Mouse (Mus musculus): Measurements from ENCODE around the gene Tnfrsf1b. TPM values are rescaled to one million over a fixed set of nuclear protein-coding genes. Genes with fewer than 3 reads are reported as not detected.

Gene Tnfrsf1b
- total and polyA plus RNA-seq, 3 experiments: 11.4 to 21.6 (median 14.9) TPM

DNA sequence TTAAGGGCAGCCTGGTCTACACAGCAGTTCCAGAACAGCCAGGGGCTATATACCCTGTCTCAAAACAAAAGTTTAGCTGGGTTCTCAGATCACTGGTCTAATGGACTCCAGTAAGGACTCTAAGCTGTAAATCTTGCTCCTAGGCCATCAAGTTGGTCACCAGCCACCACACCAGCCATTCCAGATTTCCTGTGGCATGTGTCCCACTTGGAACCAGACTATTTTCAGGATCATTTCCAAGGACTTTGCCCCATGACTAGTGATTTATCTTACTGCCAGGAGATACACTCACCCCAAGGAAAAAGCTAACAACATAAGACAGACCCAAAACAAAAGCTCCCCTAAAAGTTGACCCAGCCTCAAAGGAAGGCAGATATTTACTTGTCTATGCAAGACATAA lies 54.0 kb downstream of the Tnfrsf1b start:
- Histone ChIP-seq H3K4me2 (ENCODE audit: insufficient read depth, low read depth, poor library complexity, severe bottlenecking) (no peak overlapping the region), H3K27me3 (replicated peaks) (no peaks in the 10 kb centered on the region), H3K4me1 (ENCODE audit: control insufficient read depth in 1 of 2, insufficient read depth in 2 of 2) (peaks cover 0 to 28% of the 10 kb centered on the region in 2 experiments; a peak in 2 of 4 replicates), H3K9me3 (replicated peaks; ENCODE audit: low read length) (no peaks in the 10 kb centered on the region), H3K9ac (ENCODE audit: insufficient read depth, low read depth) (no peak overlapping the region), H3K27ac (ENCODE audit: insufficient read depth, low read depth) (no peak overlapping the region), H3K79me2 (replicated peaks; ENCODE audit: control insufficient read depth, extremely low read depth, insufficient read depth, poor library complexity, severe bottlenecking) (peaks cover 12% of the 10 kb centered on the region), H3K4me3 (replicated peaks in 1 of 3; ENCODE audit: low read depth in 2 of 3, low read length in 2 of 3, poor library complexity in 1 of 3) (no peak overlapping the region), H3K36me3 (replicated peaks in 1 of 2; ENCODE audit: control insufficient read depth in 1 of 2, insufficient read depth in 1 of 2, low read length in 1 of 2) (peaks cover 7 to 34% of the 10 kb centered on the region in 2 experiments)
- TF ChIP-seq POLR2AphosphoS2 (IDR thresholded peaks at IDR 0.05; ENCODE audit: low read depth, low read length) (no peak), ELF1 (IDR thresholded peaks at IDR 0.05; ENCODE audit: low read depth, low read length) (no peak), SIN3A (IDR thresholded peaks at IDR 0.05; ENCODE audit: low read length) (no peak), NELFE (IDR thresholded peaks at IDR 0.05; ENCODE audit: low read depth, low read length) (no peak), ZMIZ1 (IDR thresholded peaks at IDR 0.05; ENCODE audit: low read depth, low read length) (no peak), MAFK (IDR thresholded peaks at IDR 0.05; ENCODE audit: insufficient replicate concordance, low read length) (no peak)
- dilution Hi-C loops (cut with MboI; ENCODE audit: extremely low pct_ligation_motif_present, extremely low pct_unique_long_range_greater_than_20kb, low sequenced_read_pairs): no loop called here
- in situ Hi-C loops (cut with MboI; ENCODE audit: low pct_ligation_motif_present, low pct_unique_long_range_greater_than_20kb, low sequenced_read_pairs): no loop called here
- no peak for DNase-seq (ENCODE audit: extremely low read depth)

DNA sequence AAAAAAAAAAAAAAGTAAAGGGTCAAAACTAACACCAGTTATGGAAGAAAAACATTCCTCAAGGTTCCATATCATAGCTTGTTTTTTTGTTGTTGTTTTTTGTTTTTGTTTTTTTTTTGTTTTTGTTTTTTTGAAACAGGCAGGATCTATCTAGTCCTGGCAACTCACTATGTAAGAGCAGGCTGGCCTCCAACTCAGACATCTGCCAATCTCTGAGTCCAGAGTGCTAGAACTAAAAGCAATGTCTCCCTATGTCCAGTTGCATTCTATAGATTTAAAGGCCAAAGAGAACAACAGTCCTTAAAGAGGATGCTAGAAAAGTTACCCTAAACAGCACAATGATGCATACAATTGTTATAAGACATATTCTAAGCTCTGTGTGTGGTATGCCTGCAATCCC lies 58.1 kb downstream of the Tnfrsf1b start:
- in situ Hi-C loops (cut with MboI; ENCODE audit: low pct_ligation_motif_present, low pct_unique_long_range_greater_than_20kb, low sequenced_read_pairs): no loop called here
- H3K79me2 ChIP-seq (replicated peaks; ENCODE audit: control insufficient read depth, extremely low read depth, insufficient read depth, poor library complexity, severe bottlenecking): peaks cover 3% of the 10 kb centered on the region; the same call in 1 of the 2 replicates
- no peaks in the 10 kb centered on the region for H3K9me3 ChIP-seq (replicated peaks; ENCODE audit: low read length)
- H3K9ac ChIP-seq (ENCODE audit: insufficient read depth, low read depth): no peak overlapping the region
- H3K4me3 ChIP-seq (replicated peaks in 1 of 3; ENCODE audit: low read depth in 2 of 3, low read length in 2 of 3, poor library complexity in 1 of 3): no peak overlapping the region
- DNase-seq (ENCODE audit: extremely low read depth): no peak
- no peak overlapping the region for H3K4me2 ChIP-seq (ENCODE audit: insufficient read depth, low read depth, poor library complexity, severe bottlenecking)
- H3K27me3 ChIP-seq (replicated peaks): no peaks in the 10 kb centered on the region
- TF ChIP-seq ZNF384 (IDR thresholded peaks at IDR 0.05; ENCODE audit: low read depth, low read length): no peak
- no peak for TF ChIP-seq MAFK (IDR thresholded peaks at IDR 0.05; ENCODE audit: insufficient replicate concordance, low read length)
- TF ChIP-seq ELF1 (IDR thresholded peaks at IDR 0.05; ENCODE audit: low read depth, low read length): no peak
- TF ChIP-seq ZC3H11A (IDR thresholded peaks at IDR 0.05; ENCODE audit: low read depth, low read length): no peak
- no peak for TF ChIP-seq ZKSCAN1 (IDR thresholded peaks at IDR 0.05; ENCODE audit: borderline replicate concordance, low read depth, low read length)
- TF ChIP-seq HCFC1 (IDR thresholded peaks at IDR 0.05; ENCODE audit: low read depth, low read length): no peak
- TF ChIP-seq UBTF (IDR thresholded peaks at IDR 0.05; ENCODE audit: low read depth, low read length): no peak
- no peak for TF ChIP-seq JUN (IDR thresholded peaks at IDR 0.05; ENCODE audit: insufficient read depth, low read depth, low read length)
- no peak for TF ChIP-seq POLR2AphosphoS2 (IDR thresholded peaks at IDR 0.05; ENCODE audit: low read depth, low read length)
- no peak for TF ChIP-seq MAX (IDR thresholded peaks at IDR 0.05; ENCODE audit: low read length)
- no peak for TF ChIP-seq JUND (conservative IDR thresholded peaks at IDR 0.05; ENCODE audit: low read depth, low read length)
- TF ChIP-seq SIN3A (IDR thresholded peaks at IDR 0.05; ENCODE audit: low read length): no peak
- no peak for TF ChIP-seq GABPA (IDR thresholded peaks at IDR 0.05; ENCODE audit: insufficient replicate concordance, low read depth, low read length)
- no peak for TF ChIP-seq RCOR1 (conservative IDR thresholded peaks at IDR 0.05; ENCODE audit: low read depth, low read length)
- TF ChIP-seq EP300 (IDR thresholded peaks at IDR 0.05; ENCODE audit: low read length): no peak
- no peak for TF ChIP-seq MYC (IDR thresholded peaks at IDR 0.05; ENCODE audit: low read depth, low read length)
- TF ChIP-seq SMC3 (IDR thresholded peaks at IDR 0.05; ENCODE audit: low read depth, low read length): no peak
- TF ChIP-seq TBP (conservative IDR thresholded peaks at IDR 0.05; ENCODE audit: low read depth, low read length): no peak
- TF ChIP-seq CHD2 (IDR thresholded peaks at IDR 0.05; ENCODE audit: low read length): no peak
- no peak for TF ChIP-seq ETS1 (conservative IDR thresholded peaks at IDR 0.05; ENCODE audit: low read depth, low read length)
- H3K36me3 ChIP-seq (replicated peaks in 1 of 2; ENCODE audit: control insufficient read depth in 1 of 2, insufficient read depth in 1 of 2, low read length in 1 of 2): peaks cover 10 to 66% of the 10 kb centered on the region in 2 experiments
- H3K4me1 ChIP-seq (ENCODE audit: control insufficient read depth in 1 of 2, insufficient read depth in 2 of 2): peaks cover 0 to 26% of the 10 kb centered on the region in 2 experiments; a peak in 2 of 4 replicates
- dilution Hi-C loops (cut with MboI; ENCODE audit: extremely low pct_ligation_motif_present, extremely low pct_unique_long_range_greater_than_20kb, low sequenced_read_pairs): no loop called here
- H3K27ac ChIP-seq (ENCODE audit: insufficient read depth, low read depth): no peak overlapping the region
